Mouse (Mus musculus): ENCODE results near the gene Abcc6.

DNA sequence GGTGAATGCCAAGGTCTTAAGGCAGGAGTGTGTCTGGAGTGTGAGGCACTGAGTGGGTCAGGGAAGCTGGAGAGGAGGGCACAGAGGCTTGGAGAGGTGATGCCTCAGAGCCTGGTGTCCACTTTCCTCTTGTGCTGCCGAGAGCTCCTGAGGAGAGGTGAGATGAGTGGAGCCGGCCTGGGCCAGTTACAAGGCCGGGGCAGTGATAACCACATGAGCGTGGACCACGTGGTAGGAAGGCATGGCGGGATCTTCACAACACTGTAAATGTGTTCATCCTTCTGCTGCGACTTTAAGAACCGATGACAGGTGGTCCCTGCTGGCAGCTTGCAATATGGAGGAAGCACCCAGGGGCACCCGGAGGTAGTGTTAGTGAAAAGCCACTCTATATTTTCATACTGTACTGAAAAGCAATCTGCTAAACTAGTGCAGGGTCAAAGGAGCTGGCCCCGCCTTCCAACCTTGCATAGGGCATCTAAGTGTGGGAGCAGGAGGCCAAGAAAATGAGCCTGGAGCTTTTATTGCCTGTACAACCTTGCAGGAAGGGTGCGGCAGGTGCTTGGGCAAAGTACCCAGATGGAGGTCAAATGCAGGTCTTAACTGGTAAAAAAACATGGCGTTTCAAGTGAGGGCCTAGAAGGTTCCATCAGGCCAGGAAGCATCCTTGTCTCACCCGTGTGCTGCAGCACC is 17.9 kb upstream of the Abcc6 start:
- TF ChIP-seq GATA1 (IDR thresholded peaks at IDR 0.05; ENCODE audit: borderline replicate concordance, low read length) (no peak), FLI1 (IDR thresholded peaks at IDR 0.05; ENCODE audit: low read length) (no peak)

Data from megakaryocyte, embryonic 14.5 days (primary cell).